Mouse (Mus musculus) duodenum, adult 2 months (tissue): Measurements from ENCODE around the gene Stat1. TPM values are rescaled to one million over a fixed set of nuclear protein-coding genes. Genes with fewer than 3 reads are reported as not detected.

Experiments
- polyA plus RNA-seq: library from polyadenylated mRNA; depleted of rRNA; stranded (reverse); fragments of >200 nt; gene quantifications from 2 replicates; pipeline ENCODE4 v1.2.3, GENCODE M21; 2012; ENCODE audit warnings: low replicate concordance; rRNA removed

The Stat1 gene
- polyA plus RNA-seq = 25.3 and 37.4 TPM in 2 replicates

GRCm38 (mm10) chr1:52118860-52119591, at the start of gene Stat1:
Stat1 (plus strand) TSS chr1:52119440.

Other genes with a start within 250 kb of the Stat1 start
- gene Myo1b, start 203.4 kb upstream of the Stat1 start, polyA plus RNA-seq = 1.8 and 2.2 TPM in 2 replicates
- gene Stat4, start 132.3 kb upstream of the Stat1 start, polyA plus RNA-seq = 0.09 and 0.20 TPM in 2 replicates
- 12.7 and 16.7 TPM in 2 replicates for gene Gls, start 113.8 kb downstream of the Stat1 start, polyA plus RNA-seq